Mouse (Mus musculus): ENCODE results near the gene Yod1. TPM values are rescaled to one million over a fixed set of nuclear protein-coding genes. Genes with fewer than 3 reads are reported as not detected.

Gene Yod1
- total RNA-seq, 2 experiments from 2014 or later: 9.7 to 10.3 TPM

- no peak for DNase-seq (ENCODE audit: low spot score in 2 of 2)
Observed at GRCm38 (mm10) chr1:130732706-130733658, 15.9 kb downstream of the Yod1 start.

DNA sequence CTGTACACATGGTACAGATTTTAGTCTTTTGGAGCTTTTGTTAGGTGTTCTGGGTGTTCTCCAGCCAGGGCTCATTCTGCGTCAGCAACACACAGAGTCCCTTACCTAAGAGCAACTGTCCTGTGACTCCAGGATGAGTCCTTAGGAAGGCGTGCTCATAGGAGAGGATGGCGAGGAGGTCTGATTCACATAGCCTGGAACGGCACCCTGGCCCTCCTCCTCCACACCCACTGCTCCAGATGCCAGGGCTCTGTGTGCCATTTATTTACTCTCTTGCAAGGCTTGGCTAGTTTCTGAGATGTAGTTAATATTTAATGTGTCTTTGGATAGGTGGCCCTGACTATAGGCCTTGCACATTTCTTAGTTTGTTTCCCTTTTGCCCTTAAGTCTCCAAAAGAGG, 16.5 kb downstream of the Yod1 start:
- no peak for DNase-seq (ENCODE audit: low spot score in 2 of 2)

- no peak for DNase-seq (ENCODE audit: low spot score in 2 of 2)
Observed at GRCm38 (mm10) chr1:130734452-130734851, 17.3 kb downstream of the Yod1 start.

GRCm38 (mm10) chr1:130734852-130735251, 17.7 kb downstream of the Yod1 start:
- no peak for DNase-seq (ENCODE audit: low spot score in 2 of 2)

- no peak for DNase-seq (ENCODE audit: low spot score in 2 of 2)
Observed at GRCm38 (mm10) chr1:130737411-130737881, 20.3 kb downstream of the Yod1 start.

DNA sequence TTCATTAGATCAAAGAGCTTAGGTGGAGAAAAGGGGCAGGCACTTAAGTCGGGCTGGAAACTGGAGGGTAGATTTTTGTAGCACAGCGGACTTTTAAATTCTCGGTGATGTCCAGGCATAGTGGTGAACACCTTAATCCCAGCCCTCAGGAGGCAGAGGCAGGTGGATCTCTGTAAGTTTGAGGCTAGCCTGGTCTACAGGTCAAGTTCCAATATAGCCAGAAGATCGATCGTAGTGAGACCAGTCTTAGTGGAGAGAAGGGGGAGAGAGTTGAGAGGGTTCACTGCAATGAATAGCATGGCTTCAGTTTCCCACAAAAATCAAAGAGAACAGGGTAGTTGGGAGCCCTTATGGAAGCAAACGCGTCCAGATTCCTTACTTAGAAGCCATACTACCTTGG, 20.8 kb downstream of the Yod1 start:
- DNase-seq (ENCODE audit: low spot score in 2 of 2): no peak

- no peak for DNase-seq (ENCODE audit: low spot score in 2 of 2)
Observed at GRCm38 (mm10) chr1:130738551-130739106, 21.5 kb downstream of the Yod1 start.

DNA sequence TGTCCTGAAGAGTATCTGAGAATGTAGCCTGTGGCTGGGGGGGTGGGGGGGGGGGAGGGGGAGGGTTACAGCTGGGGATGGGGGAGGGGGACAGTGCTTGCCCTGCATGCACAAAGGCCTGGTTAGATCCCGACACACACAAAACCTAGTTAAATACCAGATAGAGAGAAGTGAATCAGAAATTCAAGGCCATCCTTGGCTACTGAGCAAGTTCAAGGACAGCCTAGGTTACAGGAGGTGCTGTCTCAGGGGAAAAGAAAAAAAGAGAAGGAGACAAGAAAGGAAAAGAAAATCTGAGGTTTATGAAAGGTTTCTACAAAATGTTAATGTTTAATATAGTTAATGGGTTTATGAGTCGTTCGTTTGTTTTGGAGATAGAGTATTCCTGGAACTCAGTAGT, 22.5 kb downstream of the Yod1 start:
- no peak for DNase-seq (ENCODE audit: low spot score in 2 of 2)

- DNase-seq (ENCODE audit: low spot score in 2 of 2): no peak
Observed at GRCm38 (mm10) chr1:130740227-130740648, 23.1 kb downstream of the Yod1 start.

- no peak for DNase-seq (ENCODE audit: low spot score in 2 of 2)
Observed at GRCm38 (mm10) chr1:130740781-130741720, 23.9 kb downstream of the Yod1 start.

- no peak for DNase-seq (ENCODE audit: low spot score in 2 of 2)
Observed at GRCm38 (mm10) chr1:130742201-130742600, 25.1 kb downstream of the Yod1 start.

DNA sequence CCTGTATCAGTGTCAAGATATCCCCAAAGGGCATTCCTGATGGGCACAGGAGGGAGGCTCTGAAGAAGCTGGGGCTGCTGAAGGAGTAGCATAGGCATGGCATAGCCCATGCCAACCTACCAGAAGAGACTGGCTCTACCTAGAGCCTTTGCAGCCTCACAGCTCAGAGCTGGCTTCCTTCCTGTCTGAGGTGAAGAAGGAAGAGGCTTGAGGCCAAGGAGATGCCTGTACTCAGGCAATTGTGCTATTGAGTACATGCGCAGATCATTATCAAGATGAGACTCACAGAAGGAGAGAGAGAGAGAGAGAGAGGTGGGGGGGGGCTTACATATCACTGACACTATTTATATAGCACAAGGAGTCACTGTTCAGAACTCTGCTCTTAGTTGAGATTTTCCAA, 26.6 kb downstream of the Yod1 start:
- no peak for DNase-seq (ENCODE audit: low spot score in 2 of 2)

GRCm38 (mm10) chr1:130744217-130744616, 27.1 kb downstream of the Yod1 start:
- DNase-seq (ENCODE audit: low spot score in 2 of 2): no peak

DNA sequence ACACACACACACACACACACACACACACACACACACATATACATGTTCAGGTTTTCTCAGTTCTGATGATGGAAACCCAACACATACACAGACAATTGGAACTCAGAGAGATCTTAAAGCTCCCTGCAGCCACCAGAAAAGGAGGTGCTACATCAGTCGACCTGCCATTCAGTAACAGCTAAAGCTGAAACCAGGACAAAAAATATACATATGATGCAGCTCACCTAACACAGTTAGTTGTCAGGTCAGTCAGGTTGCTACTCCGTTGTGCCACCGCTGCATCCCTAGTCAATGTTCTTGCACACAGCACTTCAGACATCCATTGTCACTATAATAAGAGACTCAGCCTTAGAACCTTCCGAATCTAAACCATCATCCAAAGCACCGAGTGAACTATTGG, 27.8 kb downstream of the Yod1 start:
- no peak for DNase-seq (ENCODE audit: low spot score in 2 of 2)

- DNase-seq (ENCODE audit: low spot score in 2 of 2): no peak
Observed at GRCm38 (mm10) chr1:130745591-130745990, 28.5 kb downstream of the Yod1 start.

- no peak for DNase-seq (ENCODE audit: low spot score in 2 of 2)
Observed at GRCm38 (mm10) chr1:130746819-130747218, 29.7 kb downstream of the Yod1 start.

DNA sequence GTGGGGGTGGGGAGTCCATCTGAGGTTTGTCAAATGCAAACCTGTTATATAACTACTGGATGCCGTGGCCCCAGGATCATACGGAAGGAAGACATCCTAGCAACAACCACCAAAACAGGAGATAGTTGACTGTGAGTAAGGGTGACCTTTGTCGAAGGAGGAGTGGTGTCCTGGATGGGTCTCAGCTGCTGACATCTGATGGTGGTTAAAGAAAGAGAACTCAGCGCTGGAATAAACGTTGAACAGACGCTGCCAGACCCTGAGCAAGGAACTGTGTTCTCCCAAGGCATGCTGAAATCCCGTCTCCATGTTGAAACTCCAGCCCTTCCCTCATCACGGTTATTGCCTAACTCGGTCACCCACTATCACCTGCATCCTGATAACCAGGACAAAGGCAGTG, 42.6 kb downstream of the Yod1 start:
- no peak for DNase-seq (ENCODE audit: low spot score in 2 of 2)

DNA sequence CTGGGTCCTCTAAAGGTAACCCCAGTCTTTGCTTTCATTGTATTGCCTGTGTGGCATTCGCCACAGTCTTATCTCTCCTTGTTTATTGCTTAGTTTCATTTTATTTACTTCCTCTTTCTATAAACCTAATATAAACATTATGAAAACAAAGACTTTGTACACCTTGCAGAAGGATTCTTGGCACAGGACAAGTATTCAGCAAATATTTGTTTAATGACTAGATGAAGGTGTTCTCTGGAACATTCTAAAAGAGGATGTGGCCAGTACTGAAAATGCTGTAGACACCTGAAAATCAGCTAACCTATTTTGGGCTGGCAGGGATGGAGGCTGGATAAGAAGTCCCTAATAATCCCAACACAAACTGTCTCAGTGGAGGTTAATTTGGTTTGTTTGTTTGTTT, 44.5 kb downstream of the Yod1 start:
- no peak for DNase-seq (ENCODE audit: low spot score in 2 of 2)

DNA sequence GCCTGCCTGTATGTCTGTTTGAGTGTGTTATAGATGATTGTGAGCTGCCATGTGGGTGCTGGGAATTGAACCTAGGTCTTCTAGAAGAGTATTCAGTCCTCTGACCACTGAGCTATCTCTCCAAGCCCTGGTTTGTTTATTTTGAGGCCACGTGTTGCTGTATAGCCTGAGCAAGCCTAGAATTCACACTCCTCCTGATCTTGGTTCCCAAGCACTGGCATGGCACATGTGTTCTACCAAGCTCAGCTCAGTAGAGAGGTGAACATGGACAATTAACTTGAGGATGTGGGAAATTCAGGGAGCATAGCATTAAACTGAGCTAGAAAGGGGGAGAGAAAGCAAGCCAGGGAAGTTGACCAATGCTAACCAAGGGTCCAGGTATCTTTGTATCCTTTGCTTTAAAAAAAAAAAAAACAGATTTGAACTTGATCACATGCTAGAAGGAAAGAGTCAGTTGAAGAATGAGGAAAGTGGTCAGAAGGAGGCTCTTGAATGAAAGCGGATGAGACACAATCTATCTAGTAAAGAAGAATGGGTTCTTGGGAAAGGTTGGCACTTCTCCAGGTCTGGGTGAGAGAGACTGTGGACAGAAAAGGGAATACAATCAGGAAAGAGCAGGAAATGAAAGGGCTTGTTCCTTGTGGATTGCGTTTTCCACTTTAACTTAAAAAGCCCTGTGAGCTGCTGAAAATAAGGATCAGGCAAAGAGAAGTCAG, 45.1 kb downstream of the Yod1 start:
- DNase-seq (ENCODE audit: low spot score in 2 of 2): no peak

- no peak for DNase-seq (ENCODE audit: low spot score in 2 of 2)
Observed at GRCm38 (mm10) chr1:130764027-130764461, 46.9 kb downstream of the Yod1 start.

- no peak for DNase-seq (ENCODE audit: low spot score in 2 of 2)
Observed at GRCm38 (mm10) chr1:130767066-130767465, 49.9 kb downstream of the Yod1 start.
